Mouse (Mus musculus) embryonic facial prominence, embryonic 10.5 days (tissue): ENCODE data around the gene Rpl24. TPM values are rescaled to one million over a fixed set of nuclear protein-coding genes. Genes with fewer than 3 reads are reported as not detected.
A peak's percentile ranks its signal among the peaks of the same experiment; 100 is the strongest.
"Not testable (repeated sequence)": the region's sequence is repeated elsewhere in the genome, so short reads cannot be mapped to it uniquely, and the experiment has no call there.

Experiments
- DNase-seq: peaks from one replicate; pipeline ENCODE4 v3.0.0-alpha.2; 2017; ENCODE audit warnings: low spot score
- H3K27ac ChIP-seq: fragments of 300-500 bp; sonication (generic); replicated peaks from 2 replicates; pipeline ENCODE4 v1.5.1; 2016; ENCODE audit warnings: mild to moderate bottlenecking
- H3K27me3 ChIP-seq: fragments of 300-500 bp; sonication (generic); replicated peaks from 2 replicates; pipeline ENCODE4 v1.6.1; 2016; ENCODE audit warnings: low read depth, mild to moderate bottlenecking; ENCODE audit not compliant: poor library complexity, severe bottlenecking
- H3K36me3 ChIP-seq: fragments of 300-500 bp; sonication (generic); replicated peaks from 2 replicates; pipeline ENCODE4 v1.6.1; 2016; ENCODE audit warnings: mild to moderate bottlenecking, moderate library complexity
- H3K4me1 ChIP-seq: fragments of 300-500 bp; sonication (generic); 2 replicates; pipeline ENCODE4 v1.6.1; 2016
- H3K4me3 ChIP-seq: fragments of 300-500 bp; sonication (generic); 2 replicates; pipeline ENCODE4 v1.5.1; 2016; ENCODE audit warnings: mild to moderate bottlenecking, moderate library complexity
- H3K9me3 ChIP-seq: fragments of 300-500 bp; sonication (generic); 2 replicates; pipeline ENCODE4 v1.6.1; 2016; ENCODE audit warnings: mild to moderate bottlenecking
- WGBS: fragments of 180-500 bp; shearing (Covaris S2); methylation state at CpG from one replicate; pipeline ENCODE4 v1.1.7; 2016; 5-methylcytosine and 5-hydroxymethylcytosine counted together
- polyA plus RNA-seq: library from polyadenylated mRNA; unstranded; fragments of >200 nt; fragmentation: Nextera tagmentation; extraction: Ambion mirVana; gene quantifications from 2 replicates; pipeline ENCODE4 v1.2.1, GENCODE M21; 2016

Gene Rpl24
- 735 and 738 TPM in 2 replicates for polyA plus RNA-seq

DNA sequence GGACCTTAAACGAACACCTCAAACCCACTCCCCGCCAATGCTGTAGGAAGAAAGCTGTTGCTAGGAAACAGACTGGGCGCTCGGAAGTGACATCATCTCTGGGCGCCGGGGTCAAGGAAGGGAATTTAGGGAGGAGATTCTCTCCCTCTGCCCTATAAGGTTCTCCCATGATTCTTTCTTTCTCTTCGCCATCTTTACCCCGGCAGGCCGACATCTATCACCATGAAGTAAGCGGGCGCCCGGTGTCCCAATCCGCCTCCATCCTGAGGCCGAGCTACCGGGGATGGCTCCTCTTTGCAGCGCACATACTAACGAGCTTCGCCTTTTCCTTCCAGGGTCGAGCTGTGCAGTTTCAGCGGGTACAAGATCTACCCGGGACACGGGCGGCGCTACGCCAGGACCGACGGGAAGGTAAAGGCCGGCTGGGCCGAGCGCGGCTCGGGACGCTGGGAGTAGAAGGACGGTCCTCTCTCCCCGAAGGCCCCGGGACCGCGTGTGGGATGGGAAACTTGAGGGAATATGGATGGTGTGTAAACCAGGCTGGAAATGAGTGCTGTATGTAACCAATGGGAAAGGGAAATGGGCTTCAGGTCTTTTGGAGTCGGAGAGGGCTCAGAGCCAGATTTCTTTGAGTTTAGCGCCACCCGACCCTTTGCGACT, at the start of gene Rpl24:
Gene Rpl24, plus strand, starts transcription at position 64 of the 660 bp plus-strand sequence.
- peaks cover 42% of the 10 kb centered on the region for H3K36me3 ChIP-seq
- DNase-seq: peak; percentile 95
- H3K4me1 ChIP-seq: peaks cover 20% of the 10 kb centered on the region
- H3K27me3 ChIP-seq: no peaks in the 10 kb centered on the region
- under 1% methylated on average over 42 of the region's 42 CpGs for WGBS
- no peaks in the 10 kb centered on the region for H3K9me3 ChIP-seq
- peak within 1 kb of the TSS; percentile 96 for H3K27ac ChIP-seq
- H3K4me3 ChIP-seq: peak within 1 kb of the TSS; percentile 91

DNA sequence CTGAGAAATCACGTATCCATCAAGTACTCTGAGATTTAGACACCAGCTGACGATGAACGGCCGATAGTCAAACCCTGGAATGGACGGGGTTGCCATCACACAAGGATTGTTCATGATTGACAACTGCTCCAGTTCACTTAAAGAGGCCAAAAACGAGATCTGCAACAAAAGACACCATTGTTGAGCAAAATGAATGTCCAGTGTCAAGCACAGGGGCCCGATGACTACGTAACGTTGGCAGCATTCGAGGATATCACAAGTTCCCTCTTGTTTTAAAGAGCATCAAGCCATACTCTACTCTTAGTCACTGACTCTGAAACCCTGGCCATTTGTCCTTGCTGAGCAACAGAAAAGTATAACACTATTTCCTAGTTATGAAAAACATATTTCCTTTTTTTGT, 44.0 kb upstream of the Rpl24 start:
- no peak overlapping the region for H3K27ac ChIP-seq
- DNase-seq: no peak
- H3K4me3 ChIP-seq: no peak overlapping the region
- H3K27me3 ChIP-seq: no peaks in the 10 kb centered on the region
- WGBS: 90% methylated on average over 10 of the region's 10 CpGs
- peaks cover 92% of the 10 kb centered on the region for H3K36me3 ChIP-seq
- H3K4me1 ChIP-seq: no peaks in the 10 kb centered on the region
- H3K9me3 ChIP-seq: no peaks in the 10 kb centered on the region

DNA sequence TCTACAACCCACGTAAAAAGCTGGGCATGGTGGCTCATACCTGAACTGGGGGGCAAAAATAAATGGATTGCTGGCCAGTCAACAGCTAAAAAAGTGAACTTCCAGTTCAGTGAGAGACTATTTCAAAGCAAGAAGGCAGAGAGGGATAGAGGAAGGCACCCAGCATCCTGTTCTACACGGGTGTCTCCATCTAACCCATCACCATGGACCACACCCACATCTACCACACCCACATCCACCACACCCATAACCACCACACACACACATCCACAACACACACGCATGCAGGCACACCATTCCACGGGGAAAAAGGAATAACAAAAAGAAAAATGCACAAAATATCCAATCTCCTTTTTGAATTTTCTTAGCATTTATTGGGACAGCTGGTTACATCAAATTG, 42.1 kb upstream of the Rpl24 start:
- H3K27me3 ChIP-seq: no peaks in the 10 kb centered on the region
- WGBS: 93% methylated on average over 4 of the region's 4 CpGs
- no peak for DNase-seq
- H3K36me3 ChIP-seq: peaks cover 91% of the 10 kb centered on the region
- H3K27ac ChIP-seq: no peak overlapping the region
- H3K4me3 ChIP-seq: no peak overlapping the region
- no peaks in the 10 kb centered on the region for H3K4me1 ChIP-seq
- no peaks in the 10 kb centered on the region for H3K9me3 ChIP-seq

DNA sequence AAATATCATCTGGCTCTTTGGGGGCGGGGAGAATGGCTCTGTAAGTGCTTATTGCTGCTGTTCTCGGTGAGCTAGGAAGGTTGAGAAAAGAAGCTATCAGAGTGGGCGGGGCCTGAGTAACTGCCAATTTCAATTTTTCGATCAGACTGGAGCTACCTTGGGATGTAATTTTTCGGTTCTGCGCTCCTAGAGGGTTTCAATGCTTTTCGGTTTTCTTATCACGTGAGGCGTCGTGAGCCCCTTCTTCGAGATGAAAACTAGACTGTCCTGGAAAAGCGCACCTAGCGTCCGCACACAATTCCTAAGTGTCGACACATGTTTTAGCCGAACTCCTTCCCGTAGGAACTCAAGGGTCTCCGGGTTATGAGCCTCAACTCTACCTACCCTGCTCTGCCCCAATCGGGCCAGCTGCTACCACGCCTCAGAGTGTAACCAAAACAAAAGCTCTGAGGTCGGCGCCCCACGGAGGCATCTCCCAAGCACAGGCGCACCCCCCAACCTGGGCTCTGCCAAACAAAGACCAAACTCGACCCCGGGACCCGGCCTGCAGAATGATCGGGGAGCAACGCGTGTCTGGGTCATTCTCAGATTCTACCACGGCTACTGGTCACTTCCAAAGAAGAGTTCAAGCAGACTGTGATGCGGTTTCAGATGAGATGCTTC, 32.3 kb upstream of the Rpl24 start:
- Histone ChIP-seq H3K27ac (peak overlapping the region; percentile 93), H3K27me3 (no peaks in the 10 kb centered on the region), H3K36me3 (peaks cover 22% of the 10 kb centered on the region), H3K4me3 (peak overlapping the region; percentile 82), H3K9me3 (no peaks in the 10 kb centered on the region), H3K4me1 (no peaks in the 10 kb centered on the region)
- DNase-seq: peak; percentile 74
- 1% methylated on average over 32 of the region's 32 CpGs for WGBS

- H3K36me3 ChIP-seq: peaks cover 15% of the 10 kb centered on the region
- peak; percentile 90 for DNase-seq
- H3K27me3 ChIP-seq: no peaks in the 10 kb centered on the region
- H3K27ac ChIP-seq: peak within 1 kb of the TSS; percentile 93
- H3K9me3 ChIP-seq: no peaks in the 10 kb centered on the region
- under 1% methylated on average over 24 of the region's 24 CpGs for WGBS
- peak within 1 kb of the TSS; percentile 82 for H3K4me3 ChIP-seq
- no peaks in the 10 kb centered on the region for H3K4me1 ChIP-seq
Observed at GRCm38 (mm10) chr16:55934453-55935037, 31.5 kb upstream of the Rpl24 start, which contains the start of gene Cep97. Gene Cep97 (minus strand): TSS chr16:55934855.

DNA sequence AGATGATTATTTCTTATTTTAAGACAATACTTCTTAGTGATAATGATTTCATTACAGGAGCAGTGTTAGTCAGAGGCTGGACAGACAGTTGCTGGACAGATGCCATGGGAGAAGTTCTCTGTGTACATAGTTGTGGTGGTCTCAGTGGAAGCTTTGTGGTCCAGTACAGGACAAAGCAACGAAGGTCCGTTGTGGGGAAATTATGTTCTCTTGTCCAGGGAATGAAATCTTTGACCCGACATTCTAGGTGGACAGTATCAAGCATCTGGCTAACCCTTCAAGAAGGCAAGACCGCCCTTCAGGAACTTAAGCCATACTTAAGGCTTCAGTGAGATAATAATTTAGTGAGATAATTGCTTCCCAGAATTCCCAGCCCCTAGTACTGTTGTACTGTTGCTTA, 27.3 kb upstream of the Rpl24 start:
- WGBS: 86% methylated on average over 4 of the region's 4 CpGs
- Histone ChIP-seq H3K4me3 (no peak overlapping the region), H3K9me3 (no peaks in the 10 kb centered on the region), H3K36me3 (no peaks in the 10 kb centered on the region), H3K27ac (no peak overlapping the region), H3K4me1 (no peaks in the 10 kb centered on the region), H3K27me3 (no peaks in the 10 kb centered on the region)
- no peak for DNase-seq

- Histone ChIP-seq H3K27ac (no peak overlapping the region), H3K36me3 (no peaks in the 10 kb centered on the region), H3K9me3 (no peaks in the 10 kb centered on the region), H3K4me1 (no peaks in the 10 kb centered on the region), H3K4me3 (no peak overlapping the region), H3K27me3 (no peaks in the 10 kb centered on the region)
- WGBS: 91% methylated on average over 6 of the region's 6 CpGs
- DNase-seq: no peak
Observed at GRCm38 (mm10) chr16:55939703-55940102, 26.4 kb upstream of the Rpl24 start.

DNA sequence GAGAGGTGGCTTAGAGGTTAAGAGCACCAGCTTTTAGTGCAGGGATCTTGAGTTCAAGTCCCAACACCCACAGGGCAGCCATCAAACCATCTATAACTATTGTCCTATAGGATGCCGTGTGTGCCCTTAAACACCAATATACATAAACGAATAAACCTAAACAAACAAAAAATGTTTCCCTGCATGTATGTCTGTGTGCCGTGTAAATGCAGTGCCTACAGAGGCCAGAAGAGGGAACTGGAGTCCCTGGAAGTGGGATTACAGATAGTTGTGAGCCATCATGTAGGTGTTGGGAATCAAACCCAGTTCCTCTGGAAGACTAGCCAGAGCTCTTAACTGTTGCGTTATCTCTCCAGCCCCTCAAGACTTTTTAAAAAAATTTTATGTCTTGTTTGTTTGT, 25.3 kb upstream of the Rpl24 start:
- 96% methylated on average over 4 of the region's 4 CpGs for WGBS
- DNase-seq: no peak
- H3K36me3 ChIP-seq: no peaks in the 10 kb centered on the region
- H3K9me3 ChIP-seq: no peaks in the 10 kb centered on the region
- no peaks in the 10 kb centered on the region for H3K4me1 ChIP-seq
- no peaks in the 10 kb centered on the region for H3K27me3 ChIP-seq
- H3K27ac ChIP-seq: no peak overlapping the region
- H3K4me3 ChIP-seq: no peak overlapping the region

DNA sequence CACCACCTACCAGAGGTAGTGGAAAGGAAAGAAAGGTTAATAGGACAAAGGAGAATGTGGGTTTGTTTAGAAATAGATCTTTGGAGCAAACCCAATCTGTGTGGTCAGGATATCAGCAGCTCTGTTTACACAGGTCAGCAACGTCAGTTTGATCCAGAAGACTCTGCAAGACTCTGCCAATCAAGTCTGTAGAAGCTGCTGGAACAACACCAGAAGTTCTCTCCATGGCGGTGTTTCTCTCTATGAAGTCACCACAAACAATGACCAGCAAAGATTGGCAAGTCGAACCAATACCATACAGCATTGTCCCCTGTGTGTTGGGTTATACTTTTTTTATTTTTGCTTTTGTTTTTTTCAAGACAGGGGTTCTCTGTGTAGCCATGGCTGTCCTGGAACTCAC, 18.8 kb upstream of the Rpl24 start:
- H3K4me3 ChIP-seq: no peak overlapping the region
- no peaks in the 10 kb centered on the region for H3K9me3 ChIP-seq
- DNase-seq: no peak
- no peaks in the 10 kb centered on the region for H3K36me3 ChIP-seq
- no peaks in the 10 kb centered on the region for H3K4me1 ChIP-seq
- H3K27ac ChIP-seq: no peak overlapping the region
- no peaks in the 10 kb centered on the region for H3K27me3 ChIP-seq
- 83% methylated on average over 3 of the region's 3 CpGs for WGBS

- not testable (repeated sequence) for H3K4me1 ChIP-seq, DNase-seq, H3K27me3 ChIP-seq, H3K4me3 ChIP-seq, H3K27ac ChIP-seq, H3K9me3 ChIP-seq, H3K36me3 ChIP-seq
- WGBS: 83% methylated on average over 2 of the region's 2 CpGs
Observed at GRCm38 (mm10) chr16:55947876-55948410, 18.1 kb upstream of the Rpl24 start.

- H3K27me3 ChIP-seq: no peaks in the 10 kb centered on the region
- no peaks in the 10 kb centered on the region for H3K4me1 ChIP-seq
- no peak overlapping the region for H3K4me3 ChIP-seq
- DNase-seq: no peak
- no peak overlapping the region for H3K27ac ChIP-seq
- WGBS: 70% methylated on average over 7 of the region's 7 CpGs
- no peaks in the 10 kb centered on the region for H3K9me3 ChIP-seq
- H3K36me3 ChIP-seq: no peaks in the 10 kb centered on the region
Observed at GRCm38 (mm10) chr16:55948963-55949362, 17.1 kb upstream of the Rpl24 start.

- H3K27me3 ChIP-seq: no peaks in the 10 kb centered on the region
- H3K36me3 ChIP-seq: no peaks in the 10 kb centered on the region
- H3K4me3 ChIP-seq: no peak overlapping the region
- no peak overlapping the region for H3K27ac ChIP-seq
- DNase-seq: no peak
- 71% methylated on average over 3 of the region's 3 CpGs for WGBS
- no peaks in the 10 kb centered on the region for H3K4me1 ChIP-seq
- H3K9me3 ChIP-seq: no peaks in the 10 kb centered on the region
Observed at GRCm38 (mm10) chr16:55950462-55950861, 15.6 kb upstream of the Rpl24 start.
